Mouse (Mus musculus) ES-E14 (cell line): ENCODE data around the gene Prpsap2. TPM values are rescaled to one million over a fixed set of nuclear protein-coding genes. Genes with fewer than 3 reads are reported as not detected.
A peak's percentile ranks its signal among the peaks of the same experiment; 100 is the strongest.
"Not testable (repeated sequence)": the region's sequence is repeated elsewhere in the genome, so short reads cannot be mapped to it uniquely, and the experiment has no call there.

Source experiments
- DNase-seq: peaks from one replicate; pipeline ENCODE4 v3.0.0-alpha.2; 2013; ENCODE audit warnings: low read depth, low spot score
- H3K27ac ChIP-seq: 2 replicates; pipeline ENCODE4 v1.5.1; 2012; ENCODE audit warnings: low read depth, mild to moderate bottlenecking, low read length, moderate library complexity, mixed read lengths; ENCODE audit not compliant: poor library complexity, insufficient read depth, severe bottlenecking
- H3K36me3 ChIP-seq: 2 replicates; pipeline ENCODE4 v1.6.1; 2012; ENCODE audit warnings: mild to moderate bottlenecking, low read length, moderate library complexity, mixed read lengths; ENCODE audit not compliant: control insufficient read depth, poor library complexity, insufficient read depth, severe bottlenecking
- H3K4me1 ChIP-seq, 2 experiments: fragments of 150-350 bp in 1 of 2; sonication (generic) in 1 of 2; 2 replicates each; pipeline ENCODE4 v1.6.1; 2012; ENCODE audit warnings: low read length in 2 of 2, mild to moderate bottlenecking in 1 of 2, mixed read lengths in 1 of 2; ENCODE audit not compliant: control insufficient read depth in 2 of 2, insufficient read depth in 2 of 2, poor library complexity in 1 of 2
- H3K4me3 ChIP-seq, 2 experiments: fragments of 150-350 bp in 1 of 2; sonication (generic) in 1 of 2; 2 replicates each; pipeline ENCODE4 v1.5.1; 2012; ENCODE audit warnings: low read length in 2 of 2, low read depth in 1 of 2, mild to moderate bottlenecking in 1 of 2, mixed read lengths in 1 of 2; ENCODE audit not compliant: insufficient read depth in 1 of 2, poor library complexity in 1 of 2, severe bottlenecking in 1 of 2
- H3K9ac ChIP-seq: 2 replicates; pipeline ENCODE4 v1.6.1; 2012; ENCODE audit warnings: low read depth, mild to moderate bottlenecking, low read length, mixed read lengths; ENCODE audit not compliant: poor library complexity, insufficient read depth, severe bottlenecking
- H3K9me3 ChIP-seq: fragments of 150-350 bp; sonication (generic); 2 replicates; pipeline ENCODE4 v1.6.1; 2012; ENCODE audit warnings: low read depth, mild to moderate bottlenecking, low read length; ENCODE audit not compliant: control insufficient read depth, insufficient read depth
- CHD2 ChIP-seq: IDR thresholded peaks from 2 replicates; pipeline ENCODE4 v1.6.1; 2014; ENCODE audit warnings: mild to moderate bottlenecking, low read depth, low read length, inconsistent platforms
- HCFC1 ChIP-seq: IDR thresholded peaks from 2 replicates; pipeline ENCODE4 v1.6.1; 2012; ENCODE audit warnings: low read length, inconsistent platforms, borderline replicate concordance; ENCODE audit not compliant: insufficient read depth
- MAFK ChIP-seq: IDR thresholded peaks from 2 replicates; pipeline ENCODE4 v1.6.1; 2014; ENCODE audit warnings: mild to moderate bottlenecking, low read depth, low read length, inconsistent platforms; ENCODE audit not compliant: insufficient read depth
- ZC3H11A ChIP-seq: IDR thresholded peaks from 2 replicates; pipeline ENCODE4 v1.6.1; 2012; ENCODE audit warnings: low read depth, mild to moderate bottlenecking, inconsistent platforms, low read length, borderline replicate concordance
- ZNF384 ChIP-seq: IDR thresholded peaks from 2 replicates; pipeline ENCODE4 v1.6.1; 2012; ENCODE audit warnings: low read depth, low read length, inconsistent platforms
- in situ Hi-C, 2 experiments: fragments of 600-800 bp; cut with MboI; formaldehyde crosslinking; loops; one replicate each; pipeline ENCODE4 v1.15.1; 2025; ENCODE audit warnings: low sequenced_read_pairs in 2 of 2, inconsistent platforms in 1 of 2; ENCODE audit not compliant: unreplicated experiment in 2 of 2
- total RNA-seq: library from RNA; depleted of rRNA; stranded (reverse); fragments of 300-350 nt; gene quantifications from 2 replicates; pipeline ENCODE4 v1.2.3, GENCODE M21; 2012

Prpsap2 gene
- total RNA-seq, 1 experiment, result 35.7 TPM

DNA sequence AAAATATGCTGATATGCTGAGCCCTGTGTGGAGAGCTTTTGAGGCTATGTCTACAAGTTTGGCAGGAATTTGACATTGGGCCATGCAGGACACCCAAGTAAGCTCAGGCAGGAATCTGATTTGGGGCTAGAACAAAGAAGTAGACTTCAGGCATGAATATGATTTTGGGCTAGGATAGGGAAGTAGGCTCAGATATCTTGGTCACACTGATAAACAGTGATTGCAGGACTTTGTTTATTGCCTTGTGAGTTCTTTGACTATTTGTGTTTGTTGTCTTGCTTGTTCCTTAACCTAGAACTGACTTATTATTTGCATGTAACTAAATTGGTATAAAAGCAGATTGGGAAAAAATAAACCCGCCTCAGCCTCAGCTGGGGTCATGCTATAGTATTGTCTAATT, 26.7 kb upstream of the Prpsap2 start:
- H3K27ac ChIP-seq, result no peak overlapping the region
- no peak for DNase-seq
- H3K4me3 ChIP-seq, result no peak overlapping the region
- H3K9me3 ChIP-seq, result no peaks in the 10 kb centered on the region
- H3K9ac ChIP-seq, result no peak overlapping the region
- in situ Hi-C loops, result no loop called here
- H3K36me3 ChIP-seq, result no peaks in the 10 kb centered on the region
- no peaks in the 10 kb centered on the region for H3K4me1 ChIP-seq
- no peak for TF ChIP-seq MAFK
- no peak for TF ChIP-seq ZNF384
- no peak for TF ChIP-seq ZC3H11A

DNA sequence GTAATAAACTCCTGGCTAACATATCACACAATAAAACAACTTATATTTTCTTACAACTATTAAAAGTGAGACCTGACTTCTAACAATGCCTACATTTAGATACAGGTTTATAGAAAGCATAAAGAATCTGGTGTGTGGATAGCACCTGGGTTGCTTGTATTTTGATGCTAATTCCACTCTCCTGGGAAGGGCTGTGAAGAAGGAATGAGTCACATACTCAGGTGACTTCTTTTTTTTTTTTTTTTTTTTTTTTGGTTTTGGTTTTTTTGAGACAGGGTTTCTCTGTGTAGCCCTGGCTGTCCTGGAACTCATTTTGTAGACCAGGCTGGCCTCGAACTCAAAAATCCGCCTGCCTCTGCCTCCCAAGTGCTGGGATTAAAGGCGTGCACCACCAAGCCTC, 20.6 kb upstream of the Prpsap2 start:
- H3K4me3 ChIP-seq, H3K4me1 ChIP-seq, in situ Hi-C loops, H3K27ac ChIP-seq, DNase-seq, H3K36me3 ChIP-seq, H3K9me3 ChIP-seq, H3K9ac ChIP-seq: not testable (repeated sequence)
- peak; percentile 94 for TF ChIP-seq ZNF384

GRCm38 (mm10) chr11:61774551-61775149, 12.8 kb upstream of the Prpsap2 start:
- H3K4me3 ChIP-seq, result no peak overlapping the region
- H3K36me3 ChIP-seq, result no peaks in the 10 kb centered on the region
- H3K9ac ChIP-seq, result no peak overlapping the region
- TF ChIP-seq HCFC1, result no peak
- no peak for TF ChIP-seq ZNF384
- no peak for TF ChIP-seq ZC3H11A
- TF ChIP-seq MAFK, result no peak
- TF ChIP-seq CHD2, result no peak
- no peak overlapping the region for H3K27ac ChIP-seq
- H3K4me1 ChIP-seq, result no peaks in the 10 kb centered on the region
- in situ Hi-C loops, result no loop called here
- no peaks in the 10 kb centered on the region for H3K9me3 ChIP-seq
- no peak for DNase-seq

GRCm38 (mm10) chr11:61760518-61760917, 1.4 kb downstream of the Prpsap2 start:
- Histone ChIP-seq H3K9ac (no peak overlapping the region; the same call in 1 of the 2 replicates), H3K4me1 (peaks cover 3 to 7% of the 10 kb centered on the region in 2 experiments; a peak in 2 of 4 replicates), H3K36me3 (peaks cover 5% of the 10 kb centered on the region), H3K4me3 (peak overlapping the region; percentile 26 to 98; a peak in 3 of 4 replicates), H3K9me3 (no peaks in the 10 kb centered on the region), H3K27ac (no peak overlapping the region)
- in situ Hi-C loops, result no loop called here
- TF ChIP-seq ZNF384, result no peak
- no peak for TF ChIP-seq ZC3H11A
- TF ChIP-seq HCFC1, result no peak
- no peak for TF ChIP-seq CHD2
- TF ChIP-seq MAFK, result no peak
- DNase-seq, result peak; percentile 51

GRCm38 (mm10) chr11:61757151-61757550, 4.7 kb downstream of the Prpsap2 start:
- Histone ChIP-seq H3K4me3 (no peak overlapping the region), H3K36me3 (peaks cover 16% of the 10 kb centered on the region), H3K9ac (no peak overlapping the region), H3K27ac (no peak overlapping the region), H3K9me3 (no peaks in the 10 kb centered on the region), H3K4me1 (peaks cover 3 to 4% of the 10 kb centered on the region in 2 experiments; a peak in 2 of 4 replicates)
- TF ChIP-seq MAFK, result no peak
- TF ChIP-seq HCFC1, result no peak
- no peak for TF ChIP-seq CHD2
- TF ChIP-seq ZNF384, result no peak
- no peak for TF ChIP-seq ZC3H11A
- in situ Hi-C loops, result no loop called here
- DNase-seq, result no peak
